Mouse (Mus musculus) liver, embryonic 14.5 days (tissue): ENCODE results near the gene Gm14085.
"Not testable (repeated sequence)": the region's sequence is repeated elsewhere in the genome, so short reads cannot be mapped to it uniquely, and the experiment has no call there.

Source experiments
- CTCF ChIP-seq: IDR thresholded peaks from 2 replicates; pipeline ENCODE4 v1.5.1; 2016; ENCODE audit warnings: antibody characterized with exemption, low read depth, control low read depth
- EP300 ChIP-seq: IDR thresholded peaks from 2 replicates; pipeline ENCODE4 v1.6.1; 2016; ENCODE audit warnings: antibody characterized with exemption, low read depth

- not testable (repeated sequence) for TF ChIP-seq CTCF, EP300
These were observed 954 bp upstream of the Gm14085 start for GRCm38 (mm10) chr2:122483787-122484186.
